Mouse (Mus musculus) kidney, postnatal 4 days (tissue): ENCODE results near the gene Adgrl2.

ENCODE experiments used
- DNase-seq, 2 experiments: peaks; one replicate each; pipeline ENCODE4 v3.0.0; 2021; ENCODE audit warnings: mixed read lengths in 2 of 2

Adgrl2 gene

GRCm38 (mm10) chr3:148990531-148991003 is at the start of gene Adgrl2:
Adgrl2 (minus strand) TSS chr3:148990555.
- no peak for DNase-seq

- DNase-seq = no peak
These were observed 48.4 kb upstream of the Adgrl2 start for GRCm38 (mm10) chr3:149038771-149039170.

- no peak for DNase-seq
These were observed 29.6 kb upstream of the Adgrl2 start for GRCm38 (mm10) chr3:149019925-149020324.

DNA sequence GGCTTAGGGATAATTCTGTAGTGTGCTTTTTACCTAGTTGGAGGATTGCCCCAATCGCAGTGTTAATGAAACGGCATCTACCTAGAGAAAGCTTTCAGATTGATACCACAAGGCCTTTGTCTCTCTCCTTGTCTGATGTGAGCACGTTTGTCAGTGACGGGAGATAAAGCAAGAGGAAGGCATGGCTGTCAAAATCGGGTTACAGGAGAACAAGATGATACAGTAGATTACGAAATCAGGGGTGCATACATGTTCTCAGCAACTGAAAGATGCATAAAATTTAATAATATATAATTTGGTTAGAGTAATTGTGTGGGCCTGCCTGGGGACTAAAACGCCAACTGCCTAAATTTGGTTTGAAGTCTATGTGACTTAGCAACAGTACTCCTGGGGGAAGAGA is 19.0 kb upstream of the Adgrl2 start:
- DNase-seq = no peak

DNA sequence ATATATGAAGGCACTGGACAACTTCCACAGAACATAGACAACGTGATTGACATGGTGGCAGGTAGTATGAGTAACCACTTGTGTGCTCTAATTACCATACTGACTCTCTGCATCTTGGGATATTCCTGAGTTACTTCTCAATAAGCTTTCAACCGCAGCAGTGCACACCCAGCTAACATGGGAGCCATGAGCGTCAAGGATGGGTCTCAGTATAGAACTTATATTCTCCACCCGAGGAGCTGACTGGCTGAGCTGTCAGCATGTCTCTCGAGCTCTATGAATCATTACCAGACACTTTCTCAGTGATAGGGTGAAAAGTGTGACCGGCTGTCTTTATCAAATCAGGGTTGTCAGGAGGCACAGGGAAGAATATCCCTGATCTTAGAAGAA is 18.3 kb upstream of the Adgrl2 start:
- DNase-seq = no peak

- no peak for DNase-seq
These were observed 17.7 kb upstream of the Adgrl2 start for GRCm38 (mm10) chr3:149007860-149008633.

DNA sequence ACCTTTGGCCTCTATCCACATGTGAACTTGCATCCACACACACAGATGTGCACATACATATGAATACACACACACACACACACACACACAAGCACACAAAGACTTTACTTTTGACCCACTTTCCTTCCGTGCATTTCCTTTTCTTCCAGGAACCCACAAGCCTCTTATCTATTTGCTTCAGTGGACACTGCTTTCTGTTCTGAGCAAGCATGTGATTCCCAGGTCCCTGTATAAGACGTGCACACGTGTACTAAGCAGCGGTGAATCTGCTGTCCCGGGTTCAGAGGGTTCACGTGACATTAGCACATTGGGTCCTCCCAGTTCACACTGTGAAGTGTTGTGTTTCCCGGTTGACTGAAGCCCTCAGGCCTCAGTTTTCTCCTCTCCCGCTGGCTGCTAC is 11.0 kb upstream of the Adgrl2 start:
- no peak for DNase-seq

- DNase-seq = no peak
These were observed 8.3 kb upstream of the Adgrl2 start for GRCm38 (mm10) chr3:148998661-148999060.

DNA sequence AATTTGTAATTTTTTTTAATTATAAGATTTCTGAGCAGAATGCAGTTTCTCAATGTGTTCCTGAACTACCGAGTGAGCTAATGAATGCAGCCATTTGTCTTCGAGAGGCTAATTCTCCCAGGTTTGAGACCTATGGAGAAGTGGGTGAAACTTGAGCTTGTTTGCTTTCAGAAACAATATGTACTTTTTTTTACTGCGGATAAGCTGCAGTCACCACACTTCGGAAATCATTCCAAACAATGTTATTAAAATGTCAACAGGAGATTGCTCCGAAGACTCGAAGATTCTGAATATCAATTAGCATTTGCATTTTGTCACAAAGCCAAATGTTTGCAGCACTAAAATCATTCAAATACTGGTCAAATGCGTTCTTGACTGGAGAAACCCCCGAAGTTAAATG is 701 bp upstream of the Adgrl2 start:
- DNase-seq = no peak

GRCm38 (mm10) chr3:148989818-148990530 is 381 bp downstream of the Adgrl2 start:
- peak; percentile 78 to 86 for DNase-seq

DNA sequence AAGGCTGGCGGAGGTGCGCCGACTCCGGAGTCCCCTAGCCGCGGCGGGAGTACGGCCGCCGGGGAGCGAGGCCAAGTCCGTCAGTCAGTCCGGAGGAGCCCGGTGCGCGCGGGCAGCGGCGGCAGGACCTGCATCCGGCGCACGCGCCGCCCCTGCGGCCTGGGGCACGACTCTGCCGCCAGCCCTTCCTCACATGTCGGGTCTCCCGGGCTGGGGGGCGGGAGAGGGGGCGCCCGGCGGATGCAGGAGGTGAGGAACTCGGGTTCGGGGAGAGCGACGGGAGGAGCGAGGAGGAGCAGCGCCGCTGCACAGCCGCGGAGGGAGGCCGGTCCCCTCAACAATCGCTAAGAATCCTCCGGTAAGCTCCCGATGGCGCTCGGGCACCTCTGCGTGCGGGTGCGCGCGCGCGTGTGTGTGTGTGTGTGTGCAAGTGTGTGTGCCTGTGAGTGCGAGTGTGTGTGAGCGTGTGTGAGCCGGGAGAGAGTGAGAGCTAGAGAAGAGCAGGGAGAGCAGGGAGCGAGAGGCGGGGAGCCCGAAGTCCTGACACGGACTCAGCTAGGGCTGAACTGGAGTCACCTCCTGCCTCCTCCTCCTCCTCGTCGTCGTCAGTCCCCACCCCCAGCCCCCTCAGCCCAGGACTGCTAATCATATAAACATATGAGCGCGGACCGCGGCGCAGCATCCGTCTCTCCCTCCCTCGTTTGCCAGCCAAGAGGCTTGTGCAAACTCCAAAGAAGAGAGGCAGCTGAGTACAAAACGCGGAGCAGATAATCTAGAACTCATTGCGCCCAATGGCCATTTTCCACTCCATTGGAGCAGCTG is 1.1 kb downstream of the Adgrl2 start:
- peak; percentile 91 to 94 for DNase-seq

GRCm38 (mm10) chr3:148988293-148988995 is 1.9 kb downstream of the Adgrl2 start:
- DNase-seq = peak; percentile 62 to 77

DNA sequence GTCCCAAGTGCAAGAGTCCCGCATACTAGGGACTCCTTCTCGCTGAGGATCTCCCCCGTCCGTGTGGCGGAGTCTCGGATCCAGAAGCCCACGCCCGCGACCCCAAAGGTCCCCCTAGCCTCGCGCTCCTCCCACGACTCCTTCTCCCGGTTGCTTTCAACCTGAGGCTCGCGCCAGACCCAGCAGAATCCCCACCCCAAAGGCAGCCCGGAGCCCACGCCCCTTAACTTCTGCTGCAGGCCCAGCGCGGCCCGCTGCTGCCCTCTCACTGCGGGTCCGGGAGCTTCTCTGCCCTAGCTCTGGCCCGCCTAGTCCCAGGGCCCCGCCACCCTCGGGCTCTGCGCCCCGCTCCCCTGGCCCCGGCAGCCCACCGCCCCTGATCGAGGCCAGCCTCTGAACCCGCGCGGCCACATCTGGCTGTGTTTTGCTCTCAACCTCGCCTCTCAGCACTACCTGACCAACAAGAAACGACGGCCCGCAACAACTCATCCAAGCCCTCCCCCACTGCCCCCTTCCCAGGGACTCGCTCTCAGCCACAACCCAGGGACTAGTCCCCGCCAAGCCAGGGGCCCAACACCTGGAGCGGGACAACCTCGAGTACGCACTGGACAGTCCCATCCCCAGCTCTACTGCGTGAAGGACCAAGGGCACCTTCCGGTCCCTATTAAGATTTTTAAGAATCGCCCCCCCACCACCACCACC is 2.6 kb downstream of the Adgrl2 start:
- peak; percentile 88 to 93 for DNase-seq

GRCm38 (mm10) chr3:148986894-148987590 is 3.3 kb downstream of the Adgrl2 start:
- peak; percentile 48 to 64 for DNase-seq

- DNase-seq = peak in 1 of 2 experiments; percentile 36
These were observed 4.0 kb downstream of the Adgrl2 start for GRCm38 (mm10) chr3:148986296-148986893.

DNA sequence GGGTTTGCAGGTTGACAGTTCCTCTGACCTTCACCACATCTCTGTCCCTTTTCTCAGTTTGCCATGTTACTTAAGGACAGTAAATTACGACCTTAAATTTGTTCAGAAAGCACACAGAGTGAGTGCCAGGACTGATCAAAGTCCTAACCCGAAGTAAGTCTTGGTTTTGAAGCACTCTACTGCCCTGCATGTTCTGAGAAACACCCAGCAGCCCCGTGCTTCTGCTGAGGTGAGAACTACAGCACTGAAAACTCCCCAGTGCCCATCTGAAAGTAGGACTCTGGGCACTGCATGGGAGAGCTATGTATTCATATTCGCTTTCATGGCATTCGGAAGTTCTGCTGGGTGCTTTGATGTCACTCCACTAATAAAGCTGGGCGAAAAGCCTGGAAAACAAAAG is 6.0 kb downstream of the Adgrl2 start:
- no peak for DNase-seq

- DNase-seq = no peak
These were observed 8.0 kb downstream of the Adgrl2 start for GRCm38 (mm10) chr3:148982370-148982769.

DNA sequence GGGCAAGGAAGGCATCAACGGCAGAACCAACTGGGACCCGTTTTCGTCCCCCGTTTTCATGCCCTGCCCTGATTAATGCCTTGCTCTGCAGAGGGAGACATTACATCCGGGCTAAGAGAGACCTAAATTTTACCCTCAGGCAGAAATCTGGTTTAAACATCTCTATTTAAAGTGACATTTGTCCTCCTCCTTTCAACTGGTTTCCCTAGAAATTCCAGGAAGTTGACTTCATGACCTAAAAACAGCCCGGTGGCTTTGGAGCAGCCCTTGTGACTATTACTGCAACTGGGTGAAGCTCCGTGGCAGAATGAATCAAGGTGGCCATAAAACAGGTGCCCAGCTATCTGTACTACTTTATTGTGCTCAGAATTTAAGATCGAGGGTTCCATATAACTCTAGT is 8.6 kb downstream of the Adgrl2 start:
- no peak for DNase-seq

- DNase-seq = no peak
These were observed 11.8 kb downstream of the Adgrl2 start for GRCm38 (mm10) chr3:148978541-148978940.

GRCm38 (mm10) chr3:148977838-148978237 is 12.5 kb downstream of the Adgrl2 start:
- no peak for DNase-seq

DNA sequence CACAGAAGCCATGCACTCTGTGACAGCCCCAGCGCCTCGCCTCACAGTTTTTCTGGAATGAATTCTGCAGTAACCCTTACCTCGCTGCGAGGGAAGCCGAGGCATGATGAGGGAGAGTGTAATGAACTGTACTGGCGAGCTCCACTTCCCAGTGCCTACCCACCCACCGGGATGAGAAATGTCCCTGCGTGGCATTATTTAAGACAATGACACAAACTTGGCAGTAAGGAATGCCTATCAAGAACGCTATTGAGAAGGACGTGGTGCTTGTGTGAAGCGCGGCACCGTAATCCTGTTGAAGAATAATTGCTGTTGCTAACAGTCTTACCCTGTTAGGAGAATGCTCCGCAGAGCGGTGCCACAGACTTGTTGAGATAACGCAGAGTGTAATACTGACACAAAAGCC is 13.2 kb downstream of the Adgrl2 start:
- peak; percentile 36 to 50 for DNase-seq
